Comparison of ENCODE assay signal across 11 mouse cellular contexts in genomic region chr5:53929205-53929614, GRCm38 (mm10).
DNase-seq lines count a peak whose midpoint lies in the region; ATAC-seq and TF ChIP-seq lines count a peak whose summit lies in the region.
"Had no signal": no experiment of that assay in that cellular context is flagged by ENCODE, and none has a peak within 500 bp of the region (broad histone marks: within the 10 kb centered on the region; RNA-seq: fewer than 3 reads in every experiment).

No protein-coding gene starts in this region.

- H3K4me1 ChIP-seq in bone marrow macrophage, adult 2 months (ENCODE audit: control insufficient read depth, insufficient read depth, low read length): peaks cover 13% of the 10 kb centered on the region
- H3K4me1 ChIP-seq in intestine, embryonic 16.5 days (ENCODE audit: control insufficient read depth, insufficient read depth, low read length): peaks cover 7% of the 10 kb centered on the region; the same call in 1 of the 2 replicates
- peaks cover 2% of the 10 kb centered on the region; the same call in 1 of the 2 replicates for H3K4me1 ChIP-seq in lung, postnatal 0 days (ENCODE audit: insufficient read depth, low read depth, low read length)
- H3K4me1 ChIP-seq in forebrain, embryonic 13.5 days: no peaks in the 10 kb centered on the region
- H3K4me1 ChIP-seq in cerebellum, adult 2 months (ENCODE audit: control insufficient read depth, insufficient read depth, low read length): no peaks in the 10 kb centered on the region; the same call in 1 of the 2 replicates

- H3K9me3 ChIP-seq in intestine, embryonic 16.5 days (ENCODE audit: control insufficient read depth, low read length): no peaks in the 10 kb centered on the region
- H3K9me3 ChIP-seq in lung, postnatal 0 days (ENCODE audit: low read length): no peaks in the 10 kb centered on the region
- H3K9me3 ChIP-seq in forebrain, embryonic 13.5 days (replicated peaks): no peaks in the 10 kb centered on the region
- H3K9me3 ChIP-seq: limb, embryonic 15.5 days had no signal

- TF ChIP-seq EP300 in lung, postnatal 0 days (IDR thresholded peaks at IDR 0.05): peak; percentile 80

- WGBS in intestine, embryonic 16.5 days: 59% methylated on average over 10 of the region's 10 CpGs
- 32% methylated on average over 10 of the region's 10 CpGs for WGBS in lung, postnatal 0 days
- WGBS in forebrain, embryonic 13.5 days: 92% methylated on average over 10 of the region's 10 CpGs
- 59% methylated on average over 10 of the region's 10 CpGs for WGBS in cerebellum, adult 2 months

- no peak overlapping the region for H3K4me2 ChIP-seq in intestine, embryonic 16.5 days (ENCODE audit: low read depth, low read length)
- H3K4me2 ChIP-seq in lung, postnatal 0 days (replicated peaks; ENCODE audit: low read depth, low read length): 0 out of 2 replicates have a peak overlapping the region, but pooled peaks have one; percentile 25
- H3K4me2 ChIP-seq in forebrain, embryonic 13.5 days: no peak overlapping the region
- H3K4me2 ChIP-seq: limb, embryonic 15.5 days had no signal

- H3K27me3 ChIP-seq in intestine, embryonic 16.5 days (replicated peaks; ENCODE audit: control insufficient read depth, insufficient read depth, low read length): no peaks in the 10 kb centered on the region
- no peaks in the 10 kb centered on the region for H3K27me3 ChIP-seq in lung, postnatal 0 days (replicated peaks; ENCODE audit: insufficient read depth, low read length)
- H3K27me3 ChIP-seq in forebrain, embryonic 13.5 days: no peaks in the 10 kb centered on the region
- H3K27me3 ChIP-seq in cerebellum, adult 2 months (ENCODE audit: control insufficient read depth, insufficient read depth, low read length): no peaks in the 10 kb centered on the region
- H3K27me3 ChIP-seq: limb, embryonic 15.5 days had no signal

- H3K27ac ChIP-seq in bone marrow macrophage, adult 2 months (ENCODE audit: insufficient read depth, low read depth, low read length): peak overlapping the region; percentile 6; the same call in 1 of the 2 replicates
- peak overlapping the region; percentile 23; the same call in 1 of the 2 replicates for H3K27ac ChIP-seq in intestine, embryonic 16.5 days (ENCODE audit: low read length)
- peak overlapping the region; percentile 85 for H3K27ac ChIP-seq in lung, postnatal 0 days (ENCODE audit: low read length)
- H3K27ac ChIP-seq in forebrain, embryonic 13.5 days: no peak overlapping the region
- H3K27ac ChIP-seq in cerebellum, adult 2 months (ENCODE audit: insufficient read depth, low read length): no peak overlapping the region

- no peak for ATAC-seq in intestine, embryonic 16.5 days
- ATAC-seq in lung, postnatal 0 days: peak; percentile 75
- no peak for ATAC-seq in forebrain, embryonic 13.5 days
- ATAC-seq: hindbrain, embryonic 16.5 days had no signal

- H3K4me3 ChIP-seq in bone marrow macrophage, adult 2 months (ENCODE audit: insufficient read depth, low read length): no peak overlapping the region; the same call in 1 of the 2 replicates
- H3K4me3 ChIP-seq in intestine, embryonic 16.5 days (ENCODE audit: low read length): no peak overlapping the region
- H3K4me3 ChIP-seq in lung, postnatal 0 days (ENCODE audit: low read depth, low read length): no peak overlapping the region
- no peak overlapping the region for H3K4me3 ChIP-seq in forebrain, embryonic 13.5 days
- H3K4me3 ChIP-seq in cerebellum, adult 2 months (replicated peaks; ENCODE audit: insufficient read depth, low read depth, low read length): no peak overlapping the region
- H3K4me3 ChIP-seq: limb, embryonic 15.5 days had no signal

- no peaks in the 10 kb centered on the region for H3K36me3 ChIP-seq in intestine, embryonic 16.5 days (ENCODE audit: control insufficient read depth, insufficient read depth, low read length)
- no peaks in the 10 kb centered on the region for H3K36me3 ChIP-seq in lung, postnatal 0 days (ENCODE audit: insufficient read depth, low read length)
- H3K36me3 ChIP-seq in forebrain, embryonic 13.5 days (ENCODE audit: poor library complexity, severe bottlenecking): no peaks in the 10 kb centered on the region
- H3K36me3 ChIP-seq: limb, embryonic 15.5 days had no signal

- DNase-seq in adrenal gland, postnatal 14 days: peak; percentile 29
- no peak for DNase-seq in adrenal gland, postnatal 25 days
- peak; percentile 79 for DNase-seq in lung, postnatal 0 days (ENCODE audit: low spot score)
- no peak for DNase-seq in testis, postnatal 14 days (ENCODE audit: low spot score)
- no peak for DNase-seq in cerebellum, adult 2 months
- DNase-seq: cerebellum, adult 11 months had no signal

- no peak for TF ChIP-seq CTCF in bone marrow macrophage, adult 2 months (IDR thresholded peaks at IDR 0.05; ENCODE audit: low read depth, low read length)
- no peak for TF ChIP-seq CTCF in lung, postnatal 0 days (IDR thresholded peaks at IDR 0.05)
- no peak for TF ChIP-seq CTCF in cerebellum, adult 2 months (IDR thresholded peaks at IDR 0.05; ENCODE audit: borderline replicate concordance, insufficient read depth, low read depth, low read length)

- no peak overlapping the region for H3K9ac ChIP-seq in intestine, embryonic 16.5 days (ENCODE audit: low read depth, low read length)
- H3K9ac ChIP-seq in lung, postnatal 0 days (replicated peaks; ENCODE audit: low read depth): no peak overlapping the region
- no peak overlapping the region for H3K9ac ChIP-seq in forebrain, embryonic 13.5 days
- H3K9ac ChIP-seq: limb, embryonic 15.5 days had no signal

- TF ChIP-seq POLR2A in bone marrow macrophage, adult 2 months (IDR thresholded peaks at IDR 0.05; ENCODE audit: borderline replicate concordance, low read depth, low read length): no peak
- no peak for TF ChIP-seq POLR2A in cerebellum, adult 2 months (IDR thresholded peaks at IDR 0.05; ENCODE audit: borderline replicate concordance, insufficient read depth, low read length)

Comparison
In these comparisons a context has a peak if more than half of its experiments do, and no peak if none do; other contexts are left out.
1. DNase-seq: peak in adrenal gland, postnatal 14 days (single experiment) and lung, postnatal 0 days (single experiment); none in adrenal gland, postnatal 25 days (single experiment), testis, postnatal 14 days (single experiment) and cerebellum, adult 2 months (0 of 2).
2. H3K27ac ChIP-seq: peak in bone marrow macrophage, adult 2 months (single experiment), intestine, embryonic 16.5 days (single experiment) and lung, postnatal 0 days (single experiment); none in forebrain, embryonic 13.5 days (single experiment) and cerebellum, adult 2 months (single experiment).